Mouse (Mus musculus): ENCODE data around the gene Krt87. TPM values are rescaled to one million over a fixed set of nuclear protein-coding genes. Genes with fewer than 3 reads are reported as not detected.

Krt87 gene
- polyA plus RNA-seq, 1 experiment from 2014 or later: not detected

- no peak for ATAC-seq
- H3K27ac ChIP-seq: no peak overlapping the region
- H3K27me3 ChIP-seq: peaks cover 39% of the 10 kb centered on the region
- H3K9ac ChIP-seq: no peak overlapping the region
- no peaks in the 10 kb centered on the region for H3K36me3 ChIP-seq (ENCODE audit: poor library complexity, severe bottlenecking)
- H3K4me2 ChIP-seq: no peak overlapping the region
- 45% methylated on average over 11 of the region's 11 CpGs for WGBS
- no peaks in the 10 kb centered on the region for H3K9me3 ChIP-seq (replicated peaks)
- no peaks in the 10 kb centered on the region for H3K4me1 ChIP-seq
- no peak overlapping the region for H3K4me3 ChIP-seq
Observed at GRCm38 (mm10) chr15:101414807-101415565, 23.6 kb downstream of the Krt87 start.

GRCm38 (mm10) chr15:101413916-101414635 lies 24.5 kb downstream of the Krt87 start:
- ATAC-seq: no peak
- Histone ChIP-seq H3K4me2 (no peak overlapping the region), H3K9ac (no peak overlapping the region), H3K4me3 (no peak overlapping the region), H3K27ac (no peak overlapping the region), H3K36me3 (ENCODE audit: poor library complexity, severe bottlenecking) (no peaks in the 10 kb centered on the region), H3K9me3 (replicated peaks) (no peaks in the 10 kb centered on the region), H3K4me1 (no peaks in the 10 kb centered on the region), H3K27me3 (peaks cover 39% of the 10 kb centered on the region)
- WGBS: 56% methylated on average over 7 of the region's 7 CpGs

GRCm38 (mm10) chr15:101412188-101412587 lies 26.4 kb downstream of the Krt87 start:
- 22% methylated on average over 31 of the region's 31 CpGs for WGBS
- no peak for ATAC-seq
- peaks cover 39% of the 10 kb centered on the region for H3K27me3 ChIP-seq
- H3K4me2 ChIP-seq: no peak overlapping the region
- H3K4me1 ChIP-seq: no peaks in the 10 kb centered on the region
- H3K36me3 ChIP-seq (ENCODE audit: poor library complexity, severe bottlenecking): no peaks in the 10 kb centered on the region
- H3K9me3 ChIP-seq (replicated peaks): no peaks in the 10 kb centered on the region
- H3K9ac ChIP-seq: no peak overlapping the region
- no peak overlapping the region for H3K4me3 ChIP-seq
- H3K27ac ChIP-seq: no peak overlapping the region

GRCm38 (mm10) chr15:101410775-101411174 lies 27.8 kb downstream of the Krt87 start, which contains the start of gene Krt7:
Gene Krt7, plus strand, starts transcription at chr15:101411043.
- H3K9ac ChIP-seq: no peak within 1 kb of the TSS
- no peaks in the 10 kb centered on the region for H3K36me3 ChIP-seq (ENCODE audit: poor library complexity, severe bottlenecking)
- peaks cover 39% of the 10 kb centered on the region for H3K27me3 ChIP-seq
- no peaks in the 10 kb centered on the region for H3K9me3 ChIP-seq (replicated peaks)
- no peak within 1 kb of the TSS for H3K4me3 ChIP-seq
- no peak within 1 kb of the TSS for H3K4me2 ChIP-seq
- 55% methylated on average over 2 of the region's 2 CpGs for WGBS
- H3K4me1 ChIP-seq: no peaks in the 10 kb centered on the region
- ATAC-seq: no peak
- H3K27ac ChIP-seq: no peak within 1 kb of the TSS

- Histone ChIP-seq H3K36me3 (ENCODE audit: poor library complexity, severe bottlenecking) (no peaks in the 10 kb centered on the region), H3K4me3 (no peak overlapping the region), H3K4me2 (no peak overlapping the region), H3K27me3 (no peaks in the 10 kb centered on the region), H3K9ac (no peak overlapping the region), H3K27ac (no peak overlapping the region), H3K4me1 (no peaks in the 10 kb centered on the region), H3K9me3 (replicated peaks) (no peaks in the 10 kb centered on the region)
- WGBS: 77% methylated on average over 8 of the region's 8 CpGs
- no peak for ATAC-seq
Observed at GRCm38 (mm10) chr15:101398269-101398668, 40.3 kb downstream of the Krt87 start.

- H3K4me3 ChIP-seq: no peak overlapping the region
- H3K36me3 ChIP-seq (ENCODE audit: poor library complexity, severe bottlenecking): no peaks in the 10 kb centered on the region
- no peaks in the 10 kb centered on the region for H3K27me3 ChIP-seq
- H3K4me2 ChIP-seq: no peak overlapping the region
- H3K27ac ChIP-seq: no peak overlapping the region
- no peak overlapping the region for H3K9ac ChIP-seq
- H3K4me1 ChIP-seq: no peaks in the 10 kb centered on the region
- WGBS: 92% methylated on average over 2 of the region's 2 CpGs
- no peak for ATAC-seq
- H3K9me3 ChIP-seq (replicated peaks): no peaks in the 10 kb centered on the region
Observed at GRCm38 (mm10) chr15:101397683-101398082, 40.9 kb downstream of the Krt87 start.

- H3K9ac ChIP-seq: no peak overlapping the region
Observed at GRCm38 (mm10) chr15:101396921-101397320, 41.7 kb downstream of the Krt87 start.

GRCm38 (mm10) chr15:101396466-101396865 lies 42.1 kb downstream of the Krt87 start:
- no peak for ATAC-seq
- Histone ChIP-seq H3K27me3 (no peaks in the 10 kb centered on the region), H3K9ac (no peak overlapping the region), H3K4me3 (no peak overlapping the region), H3K4me1 (no peaks in the 10 kb centered on the region), H3K36me3 (ENCODE audit: poor library complexity, severe bottlenecking) (no peaks in the 10 kb centered on the region), H3K4me2 (no peak overlapping the region), H3K27ac (no peak overlapping the region), H3K9me3 (replicated peaks) (no peaks in the 10 kb centered on the region)
- 76% methylated on average over 7 of the region's 7 CpGs for WGBS

More at GRCm38 (mm10) chr15:101396921-101397320, 41.7 kb downstream of the Krt87 start:
- Histone ChIP-seq H3K27me3 (no peaks in the 10 kb centered on the region), H3K4me1 (no peaks in the 10 kb centered on the region), H3K4me3 (no peak overlapping the region), H3K36me3 (ENCODE audit: poor library complexity, severe bottlenecking) (no peaks in the 10 kb centered on the region), H3K4me2 (no peak overlapping the region), H3K27ac (no peak overlapping the region), H3K9me3 (replicated peaks) (no peaks in the 10 kb centered on the region)
- WGBS: 90% methylated on average over 3 of the region's 3 CpGs
- no peak for ATAC-seq

- Histone ChIP-seq H3K4me3 (no peak overlapping the region), H3K4me1 (no peaks in the 10 kb centered on the region), H3K27me3 (no peaks in the 10 kb centered on the region), H3K9me3 (replicated peaks) (no peaks in the 10 kb centered on the region), H3K36me3 (ENCODE audit: poor library complexity, severe bottlenecking) (no peaks in the 10 kb centered on the region), H3K9ac (no peak overlapping the region), H3K4me2 (no peak overlapping the region), H3K27ac (no peak overlapping the region)
- 62% methylated on average over 7 of the region's 7 CpGs for WGBS
- no peak for ATAC-seq
Observed at GRCm38 (mm10) chr15:101394908-101395307, 43.7 kb downstream of the Krt87 start.

- H3K36me3 ChIP-seq (ENCODE audit: poor library complexity, severe bottlenecking): no peaks in the 10 kb centered on the region
- ATAC-seq: no peak
- no peak overlapping the region for H3K4me2 ChIP-seq
- 86% methylated on average over 5 of the region's 5 CpGs for WGBS
- no peaks in the 10 kb centered on the region for H3K27me3 ChIP-seq
- H3K27ac ChIP-seq: no peak overlapping the region
- H3K9me3 ChIP-seq (replicated peaks): no peaks in the 10 kb centered on the region
- H3K9ac ChIP-seq: no peak overlapping the region
- H3K4me3 ChIP-seq: no peak overlapping the region
- no peaks in the 10 kb centered on the region for H3K4me1 ChIP-seq
Observed at GRCm38 (mm10) chr15:101392251-101392650, 46.4 kb downstream of the Krt87 start.

- Histone ChIP-seq H3K4me3 (no peak overlapping the region), H3K9me3 (replicated peaks) (no peaks in the 10 kb centered on the region), H3K4me2 (no peak overlapping the region), H3K9ac (no peak overlapping the region), H3K27ac (no peak overlapping the region), H3K4me1 (no peaks in the 10 kb centered on the region), H3K27me3 (no peaks in the 10 kb centered on the region), H3K36me3 (ENCODE audit: poor library complexity, severe bottlenecking) (no peaks in the 10 kb centered on the region)
- 76% methylated on average over 5 of the region's 5 CpGs for WGBS
- no peak for ATAC-seq
Observed at GRCm38 (mm10) chr15:101390203-101390602, 48.4 kb downstream of the Krt87 start.

GRCm38 (mm10) chr15:101388034-101388541 lies 50.5 kb downstream of the Krt87 start:
- Histone ChIP-seq H3K4me2 (no peak overlapping the region), H3K36me3 (ENCODE audit: poor library complexity, severe bottlenecking) (no peaks in the 10 kb centered on the region), H3K27ac (no peak overlapping the region), H3K27me3 (no peaks in the 10 kb centered on the region), H3K4me1 (no peaks in the 10 kb centered on the region), H3K9ac (no peak overlapping the region), H3K4me3 (no peak overlapping the region), H3K9me3 (replicated peaks) (no peaks in the 10 kb centered on the region)
- 64% methylated on average over 5 of the region's 5 CpGs for WGBS
- no peak for ATAC-seq

All from forebrain, embryonic 13.5 days (tissue).